Mouse (Mus musculus) left cerebral cortex, adult 18-20 months (tissue): ENCODE measurements at regions not wholly inside any gene's neighbourhood (a gene's known extent, or its start where the extent isn't known, plus 50 kb on each side); places are given as distances from the start of the nearest gene placed in this dataset.
"Not testable (repeated sequence)": the region's sequence is repeated elsewhere in the genome, so short reads cannot be mapped to it uniquely, and the experiment has no call there.

Source experiments
- DNase-seq, 2 experiments: peaks; one replicate each; pipeline ENCODE4 v3.0.0; 2021 to 2022; ENCODE audit warnings: low spot score in 2 of 2, mixed read lengths in 1 of 2

GRCm38 (mm10) chr10:11801372-11802230 lies 458.4 kb downstream of the Epm2a start:
- not testable (repeated sequence) for DNase-seq

GRCm38 (mm10) chr10:11809255-11809654 lies 466.1 kb downstream of the Epm2a start:
- no peak for DNase-seq

- no peak for DNase-seq
Observed at GRCm38 (mm10) chr10:11822418-11822959, 479.3 kb downstream of the Epm2a start.

GRCm38 (mm10) chr10:11841094-11841493 lies 497.9 kb downstream of the Epm2a start:
- DNase-seq = peak; percentile 16 to 37

GRCm38 (mm10) chr10:11841494-11841893 lies 498.3 kb downstream of the Epm2a start:
- DNase-seq = peak; percentile 17 to 33

GRCm38 (mm10) chr10:11846141-11846540 lies 502.9 kb downstream of the Epm2a start:
- no peak for DNase-seq

GRCm38 (mm10) chr10:11875145-11876131 lies 532.2 kb downstream of the Epm2a start:
- no peak for DNase-seq

- DNase-seq = peak in 1 of 2 experiments; percentile 11
Observed at GRCm38 (mm10) chr10:11886237-11886636, 543.0 kb downstream of the Epm2a start.

GRCm38 (mm10) chr10:11888953-11889352 lies 545.7 kb downstream of the Epm2a start:
- DNase-seq = no peak

- DNase-seq = no peak
Observed at GRCm38 (mm10) chr10:11922132-11922531, 578.9 kb downstream of the Epm2a start.

- DNase-seq = no peak
Observed at GRCm38 (mm10) chr10:11938164-11938563, 595.0 kb downstream of the Epm2a start.

GRCm38 (mm10) chr10:11942772-11943171 lies 599.6 kb downstream of the Epm2a start:
- no peak for DNase-seq

GRCm38 (mm10) chr10:11960327-11960922 lies 617.2 kb downstream of the Epm2a start:
- DNase-seq = no peak

- no peak for DNase-seq
Observed at GRCm38 (mm10) chr10:12004966-12005365, 661.8 kb downstream of the Epm2a start.

GRCm38 (mm10) chr10:12005889-12006288 lies 662.7 kb downstream of the Epm2a start:
- DNase-seq = no peak

GRCm38 (mm10) chr10:12017286-12017685 lies 674.1 kb downstream of the Epm2a start:
- no peak for DNase-seq

- no peak for DNase-seq
Observed at GRCm38 (mm10) chr10:12018281-12018680, 675.1 kb downstream of the Epm2a start.

- peak; percentile 60 to 70 for DNase-seq
Observed at GRCm38 (mm10) chr10:12019159-12019779, 676.1 kb downstream of the Epm2a start.

GRCm38 (mm10) chr10:12020576-12020975 lies 677.4 kb downstream of the Epm2a start:
- DNase-seq = no peak

GRCm38 (mm10) chr10:12035159-12035558 lies 692.0 kb downstream of the Epm2a start:
- DNase-seq = no peak

- DNase-seq = no peak
Observed at GRCm38 (mm10) chr10:12045937-12046336, 702.7 kb downstream of the Epm2a start.
